Mouse (Mus musculus) ES-E14 (cell line): ENCODE measurements around the gene Elovl5. TPM values are rescaled to one million over a fixed set of nuclear protein-coding genes. Genes with fewer than 3 reads are reported as not detected.

ENCODE experiments used
- DNase-seq: peaks from one replicate; pipeline ENCODE4 v3.0.0-alpha.2; 2013; ENCODE audit warnings: low read depth, low spot score
- H3K27ac ChIP-seq: 2 replicates; pipeline ENCODE4 v1.5.1; 2012; ENCODE audit warnings: low read depth, mild to moderate bottlenecking, low read length, moderate library complexity, mixed read lengths; ENCODE audit not compliant: poor library complexity, insufficient read depth, severe bottlenecking
- H3K36me3 ChIP-seq: 2 replicates; pipeline ENCODE4 v1.6.1; 2012; ENCODE audit warnings: mild to moderate bottlenecking, low read length, moderate library complexity, mixed read lengths; ENCODE audit not compliant: control insufficient read depth, poor library complexity, insufficient read depth, severe bottlenecking
- H3K4me1 ChIP-seq, 2 experiments: fragments of 150-350 bp in 1 of 2; sonication (generic) in 1 of 2; 2 replicates each; pipeline ENCODE4 v1.6.1; 2012; ENCODE audit warnings: low read length in 2 of 2, mild to moderate bottlenecking in 1 of 2, mixed read lengths in 1 of 2; ENCODE audit not compliant: control insufficient read depth in 2 of 2, insufficient read depth in 2 of 2, poor library complexity in 1 of 2
- H3K4me3 ChIP-seq, 2 experiments: fragments of 150-350 bp in 1 of 2; sonication (generic) in 1 of 2; 2 replicates each; pipeline ENCODE4 v1.5.1; 2012; ENCODE audit warnings: low read length in 2 of 2, low read depth in 1 of 2, mild to moderate bottlenecking in 1 of 2, mixed read lengths in 1 of 2; ENCODE audit not compliant: insufficient read depth in 1 of 2, poor library complexity in 1 of 2, severe bottlenecking in 1 of 2
- H3K9ac ChIP-seq: 2 replicates; pipeline ENCODE4 v1.6.1; 2012; ENCODE audit warnings: low read depth, mild to moderate bottlenecking, low read length, mixed read lengths; ENCODE audit not compliant: poor library complexity, insufficient read depth, severe bottlenecking
- H3K9me3 ChIP-seq: fragments of 150-350 bp; sonication (generic); 2 replicates; pipeline ENCODE4 v1.6.1; 2012; ENCODE audit warnings: low read depth, mild to moderate bottlenecking, low read length; ENCODE audit not compliant: control insufficient read depth, insufficient read depth
- CHD2 ChIP-seq: IDR thresholded peaks from 2 replicates; pipeline ENCODE4 v1.6.1; 2014; ENCODE audit warnings: mild to moderate bottlenecking, low read depth, low read length, inconsistent platforms
- HCFC1 ChIP-seq: IDR thresholded peaks from 2 replicates; pipeline ENCODE4 v1.6.1; 2012; ENCODE audit warnings: low read length, inconsistent platforms, borderline replicate concordance; ENCODE audit not compliant: insufficient read depth
- MAFK ChIP-seq: IDR thresholded peaks from 2 replicates; pipeline ENCODE4 v1.6.1; 2014; ENCODE audit warnings: mild to moderate bottlenecking, low read depth, low read length, inconsistent platforms; ENCODE audit not compliant: insufficient read depth
- ZC3H11A ChIP-seq: IDR thresholded peaks from 2 replicates; pipeline ENCODE4 v1.6.1; 2012; ENCODE audit warnings: low read depth, mild to moderate bottlenecking, inconsistent platforms, low read length, borderline replicate concordance
- ZNF384 ChIP-seq: IDR thresholded peaks from 2 replicates; pipeline ENCODE4 v1.6.1; 2012; ENCODE audit warnings: low read depth, low read length, inconsistent platforms
- in situ Hi-C, 2 experiments: fragments of 600-800 bp; cut with MboI; formaldehyde crosslinking; loops; one replicate each; pipeline ENCODE4 v1.15.1; 2025; ENCODE audit warnings: low sequenced_read_pairs in 2 of 2, inconsistent platforms in 1 of 2; ENCODE audit not compliant: unreplicated experiment in 2 of 2
- total RNA-seq: library from RNA; depleted of rRNA; stranded (reverse); fragments of 300-350 nt; gene quantifications from 2 replicates; pipeline ENCODE4 v1.2.3, GENCODE M21; 2012

Elovl5 gene
- total RNA-seq, 1 experiment = 118 TPM

DNA sequence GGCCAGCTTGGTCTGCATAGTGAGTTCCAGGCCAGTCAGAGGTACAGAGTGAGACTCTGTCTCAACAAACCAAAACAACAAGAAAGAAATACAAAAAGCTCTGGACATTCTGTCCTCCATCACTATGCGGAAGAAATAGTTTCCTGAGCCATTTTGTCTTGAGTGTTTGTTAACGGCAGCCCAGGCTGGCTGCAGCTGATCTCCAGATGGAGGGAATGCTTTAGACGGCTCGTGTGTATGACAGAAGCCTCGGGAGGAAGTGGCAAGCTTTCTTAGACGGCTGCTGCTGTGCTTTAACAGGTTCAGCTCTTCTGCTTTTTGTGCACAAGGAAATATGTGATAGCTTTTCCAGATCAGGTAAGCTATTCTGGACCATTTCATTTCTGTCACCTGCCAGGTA lies 23.9 kb downstream of the Elovl5 start:
- no peaks in the 10 kb centered on the region for H3K36me3 ChIP-seq
- in situ Hi-C loops = no loop called here
- no peak overlapping the region for H3K9ac ChIP-seq
- peaks cover 0 to 19% of the 10 kb centered on the region in 2 experiments; a peak in 2 of 4 replicates for H3K4me1 ChIP-seq
- TF ChIP-seq ZC3H11A (no peak), HCFC1 (no peak), CHD2 (no peak), MAFK (no peak), ZNF384 (no peak)
- no peak overlapping the region for H3K27ac ChIP-seq
- no peak overlapping the region for H3K4me3 ChIP-seq
- no peak for DNase-seq
- H3K9me3 ChIP-seq = no peaks in the 10 kb centered on the region

DNA sequence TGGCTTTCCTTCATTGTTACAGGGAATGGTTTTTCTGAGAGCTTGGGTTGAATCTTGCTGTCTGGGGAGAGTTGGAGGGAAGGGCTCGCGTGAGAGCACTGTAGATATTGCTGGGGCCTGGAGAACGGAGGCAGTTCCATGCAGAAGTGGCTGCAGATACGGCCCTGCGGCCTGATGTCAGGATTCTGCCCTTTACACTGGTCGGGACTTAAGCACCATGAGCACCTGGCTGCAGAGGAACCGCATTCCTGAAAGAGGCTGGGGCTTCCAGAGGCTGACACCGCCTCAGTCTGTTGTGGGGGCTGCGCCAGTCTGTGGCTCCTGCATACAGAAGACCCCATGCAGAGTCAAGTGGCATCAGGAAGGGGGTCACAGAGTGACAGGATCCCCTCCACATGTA lies 24.7 kb downstream of the Elovl5 start:
- Histone ChIP-seq H3K4me1 (peaks cover 0 to 18% of the 10 kb centered on the region in 2 experiments; a peak in 2 of 4 replicates), H3K9ac (no peak overlapping the region), H3K27ac (no peak overlapping the region), H3K36me3 (no peaks in the 10 kb centered on the region), H3K9me3 (no peaks in the 10 kb centered on the region), H3K4me3 (no peak overlapping the region)
- DNase-seq = no peak
- in situ Hi-C loops = no loop called here
- no peak for TF ChIP-seq ZNF384
- no peak for TF ChIP-seq HCFC1
- TF ChIP-seq ZC3H11A = no peak
- TF ChIP-seq MAFK = no peak
- no peak for TF ChIP-seq CHD2

DNA sequence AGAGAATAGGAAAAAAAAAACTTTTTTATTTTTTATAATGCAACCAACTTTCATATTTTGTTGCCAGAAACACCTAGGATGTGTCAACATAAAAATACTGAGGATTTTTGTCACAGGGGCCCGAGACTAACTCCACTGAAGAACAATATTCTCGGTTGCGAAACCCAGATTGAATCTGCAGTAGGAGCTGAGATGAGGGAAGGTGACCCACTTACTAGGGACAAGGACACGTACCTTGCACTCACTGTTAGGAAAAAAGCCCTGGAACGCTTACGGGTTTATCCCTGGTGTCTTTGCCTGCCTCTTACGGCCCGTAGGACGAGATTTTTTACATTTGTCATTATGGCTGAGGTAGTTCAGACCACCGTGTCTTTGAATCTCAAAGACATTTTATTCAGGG lies 25.2 kb downstream of the Elovl5 start:
- Histone ChIP-seq H3K36me3 (no peaks in the 10 kb centered on the region), H3K27ac (no peak overlapping the region), H3K9me3 (no peaks in the 10 kb centered on the region), H3K4me1 (peaks cover 0 to 16% of the 10 kb centered on the region in 2 experiments; a peak in 2 of 4 replicates), H3K9ac (no peak overlapping the region), H3K4me3 (no peak overlapping the region)
- in situ Hi-C loops = no loop called here
- DNase-seq = no peak
- no peak for TF ChIP-seq CHD2
- no peak for TF ChIP-seq ZNF384
- TF ChIP-seq HCFC1 = no peak
- no peak for TF ChIP-seq ZC3H11A

DNA sequence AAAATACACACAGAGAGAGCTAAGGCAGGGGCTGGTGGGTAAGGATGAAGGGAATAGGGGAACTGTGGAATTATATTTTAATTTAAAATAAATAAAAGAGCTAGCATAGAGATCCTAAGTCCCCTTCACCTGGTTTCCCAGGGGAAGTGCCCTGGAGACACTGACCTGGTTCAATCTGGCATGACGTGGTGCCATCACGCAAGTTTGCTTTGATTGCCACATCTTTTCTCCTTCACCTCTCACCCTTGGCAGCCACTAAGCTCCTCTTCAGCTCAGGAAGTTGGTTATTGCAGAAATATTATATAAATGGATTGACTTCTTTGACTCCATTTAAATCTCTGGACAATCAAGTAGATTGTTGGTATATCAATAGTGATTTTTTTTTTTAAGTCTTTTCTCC lies 26.2 kb downstream of the Elovl5 start:
- H3K9ac ChIP-seq = no peak overlapping the region
- H3K36me3 ChIP-seq = no peaks in the 10 kb centered on the region
- no peak for TF ChIP-seq ZNF384
- no peak for TF ChIP-seq MAFK
- no peak for TF ChIP-seq ZC3H11A
- no peak for TF ChIP-seq HCFC1
- no peak for TF ChIP-seq CHD2
- in situ Hi-C loops = no loop called here
- peaks cover 0 to 12% of the 10 kb centered on the region in 2 experiments; a peak in 2 of 4 replicates for H3K4me1 ChIP-seq
- H3K4me3 ChIP-seq = no peak overlapping the region
- no peaks in the 10 kb centered on the region for H3K9me3 ChIP-seq
- no peak overlapping the region for H3K27ac ChIP-seq
- no peak for DNase-seq

DNA sequence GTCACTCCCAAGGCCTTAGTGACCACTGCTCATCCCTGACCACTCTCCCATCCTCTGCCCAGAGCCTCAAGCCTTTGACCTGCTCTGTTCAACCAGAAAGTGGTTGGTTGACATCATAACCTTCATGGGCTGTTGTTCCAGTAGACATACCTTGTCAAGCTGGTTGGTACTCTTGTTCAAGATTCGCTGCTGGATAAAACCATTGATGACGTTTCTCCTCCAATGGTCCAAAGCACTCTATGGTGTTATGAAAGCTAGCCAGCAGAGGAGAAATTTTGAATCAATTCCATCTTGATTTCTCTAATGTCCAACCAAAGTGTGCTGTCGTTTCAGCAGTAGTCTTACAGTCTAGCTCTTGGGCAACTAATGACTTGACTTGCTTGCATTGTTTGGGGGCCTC lies 27.0 kb downstream of the Elovl5 start:
- Histone ChIP-seq H3K9ac (no peak overlapping the region), H3K4me1 (peaks cover 0 to 8% of the 10 kb centered on the region in 2 experiments; a peak in 2 of 4 replicates), H3K9me3 (no peaks in the 10 kb centered on the region), H3K27ac (no peak overlapping the region), H3K36me3 (no peaks in the 10 kb centered on the region), H3K4me3 (no peak overlapping the region)
- no peak for DNase-seq
- no peak for TF ChIP-seq HCFC1
- in situ Hi-C loops = no loop called here
